Mouse (Mus musculus) liver, embryonic 16.5 days (tissue): ENCODE measurements around the gene Gpatch8. TPM values are rescaled to one million over a fixed set of nuclear protein-coding genes. Genes with fewer than 3 reads are reported as not detected.

Source experiments
- ATAC-seq: fragments of 200-750 bp; cut with Nextera tagmentation; 2 replicates; pipeline ENCODE4 v1.8.0; 2017; ENCODE audit warnings: low read depth, mild to moderate bottlenecking, moderate number of reproducible peaks, moderate library complexity
- H3K27ac ChIP-seq: fragments of 300-500 bp; sonication (generic); 2 replicates; pipeline ENCODE4 v1.5.1; 2014; ENCODE audit warnings: mild to moderate bottlenecking, low read length
- H3K27me3 ChIP-seq: fragments of 300-500 bp; sonication (generic); 2 replicates; pipeline ENCODE4 v1.6.1; 2014; ENCODE audit warnings: low read depth, low read length, mixed read lengths; ENCODE audit not compliant: control insufficient read depth, insufficient read depth
- H3K36me3 ChIP-seq: fragments of 300-500 bp; sonication (generic); 2 replicates; pipeline ENCODE4 v1.6.1; 2014; ENCODE audit warnings: mild to moderate bottlenecking; ENCODE audit not compliant: control insufficient read depth, insufficient read depth
- H3K4me1 ChIP-seq: fragments of 300-500 bp; sonication (generic); 2 replicates; pipeline ENCODE4 v1.6.1; 2014; ENCODE audit warnings: low read depth, low read length, mixed read lengths; ENCODE audit not compliant: control insufficient read depth
- H3K4me2 ChIP-seq: fragments of 300-500 bp; sonication (generic); 2 replicates; pipeline ENCODE4 v1.6.1; 2014; ENCODE audit warnings: low read depth, low read length, mixed read lengths
- H3K4me3 ChIP-seq: fragments of 300-500 bp; sonication (generic); 2 replicates; pipeline ENCODE4 v1.5.1; 2014; ENCODE audit warnings: low read depth, mild to moderate bottlenecking, low read length
- H3K9ac ChIP-seq: fragments of 300-500 bp; sonication (generic); 2 replicates; pipeline ENCODE4 v1.6.1; 2014; ENCODE audit warnings: low read depth, low read length
- H3K9me3 ChIP-seq: fragments of 300-500 bp; sonication (generic); replicated peaks from 2 replicates; pipeline ENCODE4 v1.6.1; 2016; ENCODE audit warnings: low read length; ENCODE audit not compliant: control insufficient read depth
- WGBS: fragments of 180-500 bp; shearing (Covaris S2); extraction: QIAGEN DNeasy Blood & Tissue Kit; methylation state at CpG from one replicate; pipeline ENCODE4 v1.1.7; 2014; ENCODE audit not compliant: insufficient replicate concordance; 5-methylcytosine and 5-hydroxymethylcytosine counted together
- polyA plus RNA-seq: library from polyadenylated mRNA; unstranded; fragments of >200 nt; fragmentation: Nextera tagmentation; extraction: Ambion mirVana; gene quantifications from 2 replicates; pipeline ENCODE4 v1.2.1, GENCODE M21; 2015

The Gpatch8 gene
- polyA plus RNA-seq, 1 experiment from 2014 or later, result 18.6 TPM

GRCm38 (mm10) chr11:102445264-102445890 lies 110.8 kb downstream of the Gpatch8 start:
- Histone ChIP-seq H3K9ac (no peak overlapping the region), H3K9me3 (no peaks in the 10 kb centered on the region), H3K4me3 (no peak overlapping the region), H3K27me3 (peaks cover 57% of the 10 kb centered on the region), H3K4me1 (peaks cover 11% of the 10 kb centered on the region), H3K27ac (no peak overlapping the region), H3K4me2 (no peak overlapping the region), H3K36me3 (no peaks in the 10 kb centered on the region)
- 50% methylated on average over 10 of the region's 10 CpGs for WGBS
- no peak for ATAC-seq

- no peak for ATAC-seq
- no peak overlapping the region for H3K4me3 ChIP-seq
- WGBS, result 44% methylated on average over 6 of the region's 6 CpGs
- no peak overlapping the region for H3K4me2 ChIP-seq
- H3K36me3 ChIP-seq, result no peaks in the 10 kb centered on the region
- peaks cover 52% of the 10 kb centered on the region for H3K27me3 ChIP-seq
- H3K27ac ChIP-seq, result no peak overlapping the region
- H3K9me3 ChIP-seq, result no peaks in the 10 kb centered on the region
- H3K4me1 ChIP-seq, result peaks cover 11% of the 10 kb centered on the region
- no peak overlapping the region for H3K9ac ChIP-seq
Observed at GRCm38 (mm10) chr11:102444781-102445180, 111.4 kb downstream of the Gpatch8 start.

GRCm38 (mm10) chr11:102444321-102444720 lies 111.9 kb downstream of the Gpatch8 start:
- H3K36me3 ChIP-seq, result no peaks in the 10 kb centered on the region
- H3K9ac ChIP-seq, result no peak overlapping the region
- H3K27me3 ChIP-seq, result peaks cover 49% of the 10 kb centered on the region
- H3K4me1 ChIP-seq, result peaks cover 11% of the 10 kb centered on the region
- no peak overlapping the region for H3K4me2 ChIP-seq
- H3K4me3 ChIP-seq, result no peak overlapping the region
- 71% methylated on average over 3 of the region's 3 CpGs for WGBS
- no peaks in the 10 kb centered on the region for H3K9me3 ChIP-seq
- no peak overlapping the region for H3K27ac ChIP-seq
- no peak for ATAC-seq

GRCm38 (mm10) chr11:102443740-102444139 lies 112.5 kb downstream of the Gpatch8 start:
- peaks cover 11% of the 10 kb centered on the region for H3K4me1 ChIP-seq
- no peak overlapping the region for H3K9ac ChIP-seq
- no peaks in the 10 kb centered on the region for H3K36me3 ChIP-seq
- H3K27me3 ChIP-seq, result peaks cover 49% of the 10 kb centered on the region
- H3K9me3 ChIP-seq, result no peaks in the 10 kb centered on the region
- no peak overlapping the region for H3K27ac ChIP-seq
- no peak overlapping the region for H3K4me2 ChIP-seq
- ATAC-seq, result no peak
- WGBS, result 55% methylated on average over 12 of the region's 12 CpGs
- H3K4me3 ChIP-seq, result no peak overlapping the region

- no peak overlapping the region for H3K4me3 ChIP-seq
- no peak for ATAC-seq
- peaks cover 13% of the 10 kb centered on the region for H3K4me1 ChIP-seq
- 76% methylated on average over 6 of the region's 6 CpGs for WGBS
- no peak overlapping the region for H3K27ac ChIP-seq
- no peaks in the 10 kb centered on the region for H3K9me3 ChIP-seq
- no peak overlapping the region for H3K9ac ChIP-seq
- H3K4me2 ChIP-seq, result no peak overlapping the region
- H3K36me3 ChIP-seq, result no peaks in the 10 kb centered on the region
- H3K27me3 ChIP-seq, result peaks cover 49% of the 10 kb centered on the region
Observed at GRCm38 (mm10) chr11:102442089-102442488, 114.1 kb downstream of the Gpatch8 start.

GRCm38 (mm10) chr11:102441434-102441833 lies 114.8 kb downstream of the Gpatch8 start:
- no peak for ATAC-seq
- H3K4me2 ChIP-seq, result no peak overlapping the region
- 53% methylated on average over 3 of the region's 3 CpGs for WGBS
- no peaks in the 10 kb centered on the region for H3K9me3 ChIP-seq
- H3K27ac ChIP-seq, result no peak overlapping the region
- H3K4me3 ChIP-seq, result no peak overlapping the region
- peaks cover 49% of the 10 kb centered on the region for H3K27me3 ChIP-seq
- peaks cover 6% of the 10 kb centered on the region for H3K4me1 ChIP-seq
- H3K36me3 ChIP-seq, result no peaks in the 10 kb centered on the region
- no peak overlapping the region for H3K9ac ChIP-seq

GRCm38 (mm10) chr11:102440255-102440654 lies 115.9 kb downstream of the Gpatch8 start:
- no peaks in the 10 kb centered on the region for H3K9me3 ChIP-seq
- H3K4me3 ChIP-seq, result no peak overlapping the region
- H3K9ac ChIP-seq, result no peak overlapping the region
- H3K27me3 ChIP-seq, result peaks cover 40% of the 10 kb centered on the region
- no peak overlapping the region for H3K4me2 ChIP-seq
- 85% methylated on average over 8 of the region's 8 CpGs for WGBS
- no peak for ATAC-seq
- H3K27ac ChIP-seq, result no peak overlapping the region
- H3K4me1 ChIP-seq, result peaks cover 6% of the 10 kb centered on the region
- peaks cover 2% of the 10 kb centered on the region; the same call in 1 of the 2 replicates for H3K36me3 ChIP-seq

GRCm38 (mm10) chr11:102439093-102440082 lies 116.8 kb downstream of the Gpatch8 start:
- H3K9ac ChIP-seq, result no peak overlapping the region
- ATAC-seq, result no peak
- peaks cover 2% of the 10 kb centered on the region; the same call in 1 of the 2 replicates for H3K36me3 ChIP-seq
- 69% methylated on average over 14 of the region's 14 CpGs for WGBS
- no peaks in the 10 kb centered on the region for H3K9me3 ChIP-seq
- H3K4me3 ChIP-seq, result no peak overlapping the region
- no peak overlapping the region for H3K4me2 ChIP-seq
- peaks cover 34% of the 10 kb centered on the region for H3K27me3 ChIP-seq
- H3K27ac ChIP-seq, result no peak overlapping the region
- peaks cover 6% of the 10 kb centered on the region for H3K4me1 ChIP-seq
